ENCODE assay signal across 12 mouse cellular contexts in the genomic region with DNA sequence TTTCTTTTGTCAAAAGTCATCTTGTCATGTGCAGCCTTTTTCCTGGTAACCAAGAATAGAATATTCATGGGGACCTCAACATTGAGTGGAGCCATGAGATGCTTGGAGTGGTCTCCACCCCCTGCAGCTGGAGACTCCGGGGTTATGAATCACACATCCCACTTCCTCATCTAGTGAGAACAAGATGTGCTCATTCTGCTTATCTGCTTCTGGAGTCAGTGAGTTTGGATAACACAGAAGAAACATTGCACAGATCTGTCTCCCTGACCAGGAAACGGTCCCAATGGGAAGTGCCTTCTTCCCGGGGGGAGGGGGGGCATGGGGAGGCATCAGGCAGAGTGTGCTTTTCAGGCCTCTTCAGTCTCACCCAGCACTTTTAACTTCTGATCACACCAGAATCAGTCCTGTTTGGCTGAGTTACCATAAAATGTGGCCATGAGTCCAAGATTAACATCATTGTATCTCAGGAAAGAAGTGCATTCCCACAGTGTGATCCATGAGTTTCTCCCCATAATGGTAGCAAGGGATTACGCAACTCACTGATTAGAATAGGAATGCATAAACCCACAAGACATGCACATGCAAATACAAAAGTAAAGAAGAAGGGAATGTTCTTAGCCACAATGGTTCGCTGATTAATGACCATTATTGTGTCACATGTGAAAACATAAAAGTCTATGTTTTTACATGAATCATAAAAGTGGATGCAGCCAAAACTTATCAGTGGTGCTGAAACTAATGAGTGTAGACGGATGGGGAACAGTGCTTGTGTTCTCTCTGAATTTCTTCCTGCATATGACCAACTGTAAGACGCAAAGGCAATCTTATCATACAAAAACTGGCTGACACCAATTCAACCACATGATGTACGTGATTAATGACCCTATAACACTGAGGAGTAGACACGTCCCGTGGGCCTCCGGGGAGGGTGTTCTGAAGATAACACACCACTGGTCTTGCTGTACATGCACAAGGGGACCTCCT.
DNase-seq lines count a peak whose midpoint lies in the region; ATAC-seq and TF ChIP-seq lines count a peak whose summit lies in the region.
"Had no signal": no experiment of that assay in that cellular context is flagged by ENCODE, and none has a peak within 500 bp of the region (broad histone marks: within the 10 kb centered on the region; RNA-seq: fewer than 3 reads in every experiment).

No protein-coding gene starts in this region.

- no peak overlapping the region for H3K4me3 ChIP-seq in heart, embryonic 11.5 days (ENCODE audit: low read depth, low read length)
- no peak overlapping the region for H3K4me3 ChIP-seq in CH12.LX (replicated peaks in 1 of 3; ENCODE audit: low read depth in 2 of 3, low read length in 2 of 3, poor library complexity in 1 of 3)
- no peak overlapping the region for H3K4me3 ChIP-seq in embryonic fibroblast, embryonic 13.5 days (ENCODE audit: insufficient read depth, low read length)
- H3K4me3 ChIP-seq in left cerebral cortex, adult 2 months, result no peak overlapping the region
- H3K4me3 ChIP-seq: embryonic facial prominence, embryonic 12.5 days; neural tube, embryonic 12.5 days had no signal

- H3K27ac ChIP-seq in heart, embryonic 11.5 days (ENCODE audit: low read depth, low read length), result no peak overlapping the region
- H3K27ac ChIP-seq in CH12.LX (ENCODE audit: insufficient read depth, low read depth), result no peak overlapping the region
- peak overlapping the region; percentile 81 for H3K27ac ChIP-seq in embryonic fibroblast, embryonic 13.5 days (ENCODE audit: insufficient read depth, low read length)
- no peak overlapping the region for H3K27ac ChIP-seq in left cerebral cortex, adult 2 months
- H3K27ac ChIP-seq: embryonic facial prominence, embryonic 12.5 days; neural tube, embryonic 12.5 days had no signal

- no peaks in the 10 kb centered on the region for H3K27me3 ChIP-seq in heart, embryonic 11.5 days (ENCODE audit: control insufficient read depth, insufficient read depth, low read length)
- H3K27me3 ChIP-seq in CH12.LX (replicated peaks), result no peaks in the 10 kb centered on the region
- H3K27me3 ChIP-seq: embryonic facial prominence, embryonic 12.5 days; neural tube, embryonic 12.5 days had no signal

- 52% methylated on average over 11 of the region's 11 CpGs for WGBS in heart, embryonic 11.5 days (ENCODE audit: insufficient replicate concordance)

- dilution Hi-C loops in CH12.LX (cut with MboI; ENCODE audit: extremely low pct_ligation_motif_present, extremely low pct_unique_long_range_greater_than_20kb, low sequenced_read_pairs), result no loop called here

- no peak overlapping the region for H3K4me2 ChIP-seq in heart, embryonic 11.5 days
- H3K4me2 ChIP-seq in CH12.LX (ENCODE audit: insufficient read depth, low read depth, poor library complexity, severe bottlenecking), result no peak overlapping the region
- H3K4me2 ChIP-seq: embryonic facial prominence, embryonic 12.5 days; neural tube, embryonic 12.5 days had no signal

- no peak for TF ChIP-seq RAD21 in CH12.LX (IDR thresholded peaks at IDR 0.05; ENCODE audit: low read depth, low read length)

- DNase-seq in heart, adult 18-20 months, result peak; percentile 63 to 90
- DNase-seq in CH12.LX (ENCODE audit: extremely low read depth), result peak; percentile 70
- no peak for DNase-seq in right cerebral cortex, postnatal 36 days (ENCODE audit: low spot score in 2 of 2)
- no peak for DNase-seq in ovary, postnatal 36 days (ENCODE audit: low spot score)
- no peak for DNase-seq in left cerebral cortex, adult 2 months (ENCODE audit: extremely low spot score in 1 of 2, low spot score in 2 of 2)
- DNase-seq: kidney, adult 8-10 months; thymus, postnatal 4 days had no signal

- no peaks in the 10 kb centered on the region for H3K9me3 ChIP-seq in heart, embryonic 11.5 days (replicated peaks; ENCODE audit: control insufficient read depth, low read length)
- H3K9me3 ChIP-seq in CH12.LX (replicated peaks; ENCODE audit: low read length), result no peaks in the 10 kb centered on the region
- H3K9me3 ChIP-seq: embryonic facial prominence, embryonic 12.5 days; neural tube, embryonic 12.5 days had no signal

- no peaks in the 10 kb centered on the region for H3K36me3 ChIP-seq in heart, embryonic 11.5 days (ENCODE audit: control insufficient read depth, insufficient read depth, low read length)
- no peaks in the 10 kb centered on the region for H3K36me3 ChIP-seq in CH12.LX (replicated peaks in 1 of 2; ENCODE audit: control insufficient read depth in 1 of 2, insufficient read depth in 1 of 2, low read length in 1 of 2)
- H3K36me3 ChIP-seq: embryonic facial prominence, embryonic 12.5 days; neural tube, embryonic 12.5 days had no signal

- intact Hi-C loops in left cerebral cortex, adult 2 months (cut with DNase I), result no loop called here

- H3K4me1 ChIP-seq in heart, embryonic 11.5 days (ENCODE audit: control insufficient read depth, insufficient read depth, low read length), result peaks cover 5% of the 10 kb centered on the region; the same call in 1 of the 2 replicates
- H3K4me1 ChIP-seq in CH12.LX (ENCODE audit: control insufficient read depth in 1 of 2, insufficient read depth in 2 of 2), result peaks cover 13 to 40% of the 10 kb centered on the region in 2 experiments
- H3K4me1 ChIP-seq in embryonic fibroblast, embryonic 13.5 days (ENCODE audit: control insufficient read depth, insufficient read depth, low read length), result 0 out of 2 replicates have a peak, but pooled peaks cover 3% of the 10 kb centered on the region

- no peak for ATAC-seq in heart, embryonic 11.5 days (replicated peaks; ENCODE audit: insufficient number of reproducible peaks, low FRiP score, low TSS enrichment)
- peak; percentile 12 to 48; a peak in 2 of 4 replicates for ATAC-seq in hematopoietic stem cell, adult 5-6 weeks (replicated peaks in 1 of 2; ENCODE audit: insufficient read depth in 1 of 2, low FRiP score in 2 of 2, low TSS enrichment in 1 of 2, low read depth in 1 of 2, poor library complexity in 2 of 2, severe bottlenecking in 2 of 2)

- TF ChIP-seq EP300 in CH12.LX (IDR thresholded peaks at IDR 0.05; ENCODE audit: low read length), result peak; percentile 77

- in situ Hi-C loops in CH12.LX (cut with MboI; ENCODE audit: low pct_ligation_motif_present, low pct_unique_long_range_greater_than_20kb, low sequenced_read_pairs), result no loop called here

- H3K79me2 ChIP-seq in CH12.LX (replicated peaks; ENCODE audit: control insufficient read depth, extremely low read depth, insufficient read depth, poor library complexity, severe bottlenecking), result no peaks in the 10 kb centered on the region

- TF ChIP-seq POLR2A in CH12.LX (IDR thresholded peaks at IDR 0.05; ENCODE audit: low read depth, low read length), result no peak
- 0 out of 2 replicates have a peak, but pooled peaks have one; percentile 8 for TF ChIP-seq POLR2A in embryonic fibroblast, embryonic 13.5 days (IDR thresholded peaks at IDR 0.05; ENCODE audit: low read depth, low read length)

- no peak overlapping the region for H3K9ac ChIP-seq in heart, embryonic 11.5 days (ENCODE audit: low read depth, low read length)
- H3K9ac ChIP-seq in CH12.LX (ENCODE audit: insufficient read depth, low read depth), result no peak overlapping the region
- H3K9ac ChIP-seq: embryonic facial prominence, embryonic 12.5 days; neural tube, embryonic 12.5 days had no signal

- TF ChIP-seq CTCF in CH12.LX (conservative IDR thresholded peaks at IDR 0.05 in 1 of 2, IDR thresholded peaks at IDR 0.05 in 1 of 2; ENCODE audit: low read depth in 2 of 2, low read length in 2 of 2), result no peak
- TF ChIP-seq CTCF in embryonic fibroblast, embryonic 13.5 days (IDR thresholded peaks at IDR 0.05; ENCODE audit: borderline replicate concordance, insufficient read depth, low read length), result no peak
- TF ChIP-seq CTCF in left cerebral cortex, adult 2 months (IDR thresholded peaks at IDR 0.05), result no peak

TF ChIP-seq in CH12.LX, 34 proteins besides CTCF, POLR2A, EP300 and RAD21 (continues in another document):
- no peak for TF ChIP-seq MYC (IDR thresholded peaks at IDR 0.05; ENCODE audit: low read depth, low read length)
- no peak for TF ChIP-seq ZMIZ1 (IDR thresholded peaks at IDR 0.05; ENCODE audit: low read depth, low read length)
- no peak for TF ChIP-seq MAX (IDR thresholded peaks at IDR 0.05; ENCODE audit: low read length)
- TF ChIP-seq CHD1 (IDR thresholded peaks at IDR 0.05; ENCODE audit: low read depth, low read length), result no peak
- TF ChIP-seq ETS1 (conservative IDR thresholded peaks at IDR 0.05; ENCODE audit: low read depth, low read length), result peak; percentile 39; the same call in 1 of the 2 replicates
- no peak for TF ChIP-seq ZKSCAN1 (IDR thresholded peaks at IDR 0.05; ENCODE audit: borderline replicate concordance, low read depth, low read length)
- no peak for TF ChIP-seq USF1 (IDR thresholded peaks at IDR 0.05; ENCODE audit: low read depth, low read length)
- no peak for TF ChIP-seq HCFC1 (IDR thresholded peaks at IDR 0.05; ENCODE audit: low read depth, low read length)
- TF ChIP-seq SMC3 (IDR thresholded peaks at IDR 0.05; ENCODE audit: low read depth, low read length), result no peak
- TF ChIP-seq KAT2A (IDR thresholded peaks at IDR 0.05; ENCODE audit: insufficient replicate concordance, low read length), result no peak
- no peak for TF ChIP-seq NELFE (IDR thresholded peaks at IDR 0.05; ENCODE audit: low read depth, low read length)
- TF ChIP-seq NRF1 (IDR thresholded peaks at IDR 0.05; ENCODE audit: low read depth, low read length), result no peak
- TF ChIP-seq JUND (conservative IDR thresholded peaks at IDR 0.05; ENCODE audit: low read depth, low read length), result no peak
- TF ChIP-seq ELF1 (IDR thresholded peaks at IDR 0.05; ENCODE audit: low read depth, low read length), result 0 out of 2 replicates have a peak, but pooled peaks have one; percentile 28
- no peak for TF ChIP-seq ZC3H11A (IDR thresholded peaks at IDR 0.05; ENCODE audit: low read depth, low read length)
- TF ChIP-seq BHLHE40 (IDR thresholded peaks at IDR 0.05; ENCODE audit: low read depth, low read length), result peak; percentile 65; the same call in 1 of the 2 replicates
- TF ChIP-seq MXI1 (IDR thresholded peaks at IDR 0.05; ENCODE audit: low read depth, low read length), result no peak
- TF ChIP-seq MAZ (IDR thresholded peaks at IDR 0.05; ENCODE audit: low read depth, low read length), result no peak
- no peak; the same call in 1 of the 2 replicates for TF ChIP-seq CHD2 (IDR thresholded peaks at IDR 0.05; ENCODE audit: low read length)
- TF ChIP-seq SIN3A (IDR thresholded peaks at IDR 0.05; ENCODE audit: low read length), result no peak
- TF ChIP-seq USF2 (conservative IDR thresholded peaks at IDR 0.05; ENCODE audit: low read depth, low read length), result no peak
- TF ChIP-seq PAX5 (IDR thresholded peaks at IDR 0.05; ENCODE audit: low read length), result no peak
- TF ChIP-seq E2F4 (IDR thresholded peaks at IDR 0.05; ENCODE audit: insufficient replicate concordance, low read depth, low read length), result no peak
- no peak for TF ChIP-seq POLR2AphosphoS2 (IDR thresholded peaks at IDR 0.05; ENCODE audit: low read depth, low read length)
- no peak; the same call in 1 of the 2 replicates for TF ChIP-seq RCOR1 (conservative IDR thresholded peaks at IDR 0.05; ENCODE audit: low read depth, low read length)
- no peak for TF ChIP-seq UBTF (IDR thresholded peaks at IDR 0.05; ENCODE audit: low read depth, low read length)

Comparison
In these comparisons a context has a peak if more than half of its experiments do, and no peak if none do; other contexts are left out.
1. DNase-seq: peak in heart, adult 18-20 months (2 of 2) and CH12.LX (single experiment); none in right cerebral cortex, postnatal 36 days (0 of 2), ovary, postnatal 36 days (single experiment) and left cerebral cortex, adult 2 months (0 of 2).